Mouse (Mus musculus) heart, postnatal 0 days (tissue): ENCODE measurements around the gene Sri.

Experiments used
- CTCF ChIP-seq: IDR thresholded peaks from 2 replicates; pipeline ENCODE4 v1.5.1; 2016; ENCODE audit warnings: antibody characterized with exemption, control low read depth, low read depth
- EP300 ChIP-seq: IDR thresholded peaks from 2 replicates; pipeline ENCODE4 v1.6.1; 2016; ENCODE audit warnings: antibody characterized with exemption, low read depth

- TF ChIP-seq EP300 = no peak
- no peak for TF ChIP-seq CTCF
Measured at GRCm38 (mm10) chr5:8112246-8112645, 66.4 kb downstream of the Sri start.
